Mouse (Mus musculus) limb, embryonic 10.5 days (tissue): ENCODE results near the gene Aicda. TPM values are rescaled to one million over a fixed set of nuclear protein-coding genes. Genes with fewer than 3 reads are reported as not detected.

ENCODE experiments used
- DNase-seq: peaks from one replicate; pipeline ENCODE4 v3.0.0-alpha.2; 2017; ENCODE audit warnings: low spot score
- H3K27ac ChIP-seq: fragments of 300-500 bp; sonication (generic); 2 replicates; pipeline ENCODE4 v1.5.1; 2016; ENCODE audit warnings: mild to moderate bottlenecking
- H3K27me3 ChIP-seq: fragments of 300-500 bp; sonication (generic); 2 replicates; pipeline ENCODE4 v1.6.1; 2016; ENCODE audit warnings: low read depth, mild to moderate bottlenecking; ENCODE audit not compliant: poor library complexity, severe bottlenecking
- H3K36me3 ChIP-seq: fragments of 300-500 bp; sonication (generic); 2 replicates; pipeline ENCODE4 v1.6.1; 2016; ENCODE audit warnings: mild to moderate bottlenecking, moderate library complexity
- H3K4me1 ChIP-seq: fragments of 300-500 bp; sonication (generic); 2 replicates; pipeline ENCODE4 v1.6.1; 2016
- H3K4me3 ChIP-seq: fragments of 300-500 bp; sonication (generic); 2 replicates; pipeline ENCODE4 v1.5.1; 2016; ENCODE audit warnings: mild to moderate bottlenecking, moderate library complexity
- H3K9me3 ChIP-seq: fragments of 300-500 bp; sonication (generic); replicated peaks from 2 replicates; pipeline ENCODE4 v1.6.1; 2016; ENCODE audit warnings: mild to moderate bottlenecking
- WGBS: fragments of 180-500 bp; shearing (Covaris S2); methylation state at CpG from one replicate; pipeline ENCODE4 v1.1.7; 2016; 5-methylcytosine and 5-hydroxymethylcytosine counted together
- polyA plus RNA-seq: library from polyadenylated mRNA; unstranded; fragments of >200 nt; fragmentation: Nextera tagmentation; extraction: Ambion mirVana; gene quantifications from 2 replicates; pipeline ENCODE4 v1.2.1, GENCODE M21; 2016

Gene Aicda
- polyA plus RNA-seq, 1 experiment from 2014 or later = not detected

DNA sequence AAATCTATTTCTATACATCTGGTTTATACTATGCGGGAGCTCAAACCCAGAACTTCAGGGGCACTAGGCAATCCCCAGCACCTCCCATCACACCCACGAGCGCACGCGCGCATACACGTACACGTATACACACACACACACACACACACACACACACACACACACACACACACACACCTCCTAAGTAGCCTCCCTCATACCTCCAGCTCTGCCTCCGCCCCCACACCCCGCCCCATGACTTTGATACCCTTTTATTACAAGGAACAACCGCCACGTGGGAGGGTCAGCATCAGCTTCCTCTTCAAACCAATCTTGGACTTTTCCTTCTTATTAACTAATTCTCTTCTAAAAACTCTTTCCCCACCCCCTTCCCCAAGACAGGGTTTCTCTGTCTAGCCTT is 54.1 kb downstream of the Aicda start:
- DNase-seq = no peak
- H3K27ac ChIP-seq = no peak overlapping the region
- 95% methylated on average over 12 of the region's 12 CpGs for WGBS
- H3K27me3 ChIP-seq = 0 out of 2 replicates have a peak, but pooled peaks cover 7% of the 10 kb centered on the region
- no peaks in the 10 kb centered on the region for H3K4me1 ChIP-seq
- no peaks in the 10 kb centered on the region for H3K36me3 ChIP-seq
- H3K9me3 ChIP-seq = no peaks in the 10 kb centered on the region
- H3K4me3 ChIP-seq = no peak overlapping the region

DNA sequence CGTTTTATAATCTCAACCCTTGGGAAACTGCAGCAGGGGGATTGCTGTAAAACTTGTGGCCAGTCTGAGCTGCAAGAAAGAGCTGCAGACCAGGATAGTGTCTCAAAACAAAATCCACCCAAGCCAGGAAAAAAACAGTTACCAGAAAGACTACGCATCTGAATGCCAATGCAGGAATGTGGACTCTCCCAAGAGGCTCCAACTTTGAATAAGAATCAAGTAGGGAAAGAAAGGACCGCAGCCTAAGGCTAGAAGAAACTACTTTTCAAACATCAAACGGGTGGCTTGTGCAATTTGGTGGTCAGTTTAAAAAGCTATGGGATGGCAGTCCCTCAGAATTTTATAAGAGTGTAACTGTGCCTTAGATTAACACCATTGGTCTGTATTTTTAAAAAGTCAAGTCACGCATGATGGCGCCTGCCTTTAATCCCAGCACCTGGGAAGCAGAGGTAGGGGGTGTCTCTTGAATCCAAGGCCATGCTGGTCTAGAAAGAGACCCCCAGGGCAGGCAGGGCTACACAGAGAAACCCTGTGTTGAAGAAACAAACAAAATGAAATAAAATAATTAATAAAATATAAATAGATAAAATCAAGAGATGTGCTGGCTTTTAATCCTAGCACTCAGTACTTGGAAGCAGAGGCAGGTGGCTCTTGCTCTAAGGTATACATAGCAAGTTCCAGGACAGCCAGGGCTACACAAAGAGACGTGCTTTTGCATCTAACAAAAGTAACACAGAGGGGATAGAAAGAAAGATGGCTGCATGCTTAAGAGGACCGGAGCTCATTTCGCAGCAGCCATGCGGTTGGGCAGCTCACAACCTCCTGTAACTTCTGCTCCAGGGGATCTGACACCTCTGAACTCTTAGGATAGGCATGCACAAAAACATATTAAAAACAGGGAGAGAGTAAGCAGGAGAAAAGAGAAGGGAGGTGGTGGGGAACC is 55.1 kb downstream of the Aicda start:
- 84% methylated on average over 10 of the region's 10 CpGs for WGBS
- H3K4me1 ChIP-seq = no peaks in the 10 kb centered on the region
- DNase-seq = no peak

GRCm38 (mm10) chr6:122609377-122609728 is 55.8 kb downstream of the Aicda start:
- Histone ChIP-seq H3K4me3 (no peak overlapping the region), H3K27me3 (0 out of 2 replicates have a peak, but pooled peaks cover 7% of the 10 kb centered on the region), H3K9me3 (no peaks in the 10 kb centered on the region), H3K4me1 (no peaks in the 10 kb centered on the region), H3K36me3 (no peaks in the 10 kb centered on the region), H3K27ac (no peak overlapping the region)
- no peak for DNase-seq
- WGBS = 74% methylated on average over 9 of the region's 9 CpGs

More for the DNA sequence above, 55.1 kb downstream of the Aicda start:
- H3K27me3 ChIP-seq = 0 out of 2 replicates have a peak, but pooled peaks cover 7% of the 10 kb centered on the region
- H3K27ac ChIP-seq = no peak overlapping the region
- H3K4me3 ChIP-seq = no peak overlapping the region
- no peaks in the 10 kb centered on the region for H3K36me3 ChIP-seq
- H3K9me3 ChIP-seq = no peaks in the 10 kb centered on the region

DNA sequence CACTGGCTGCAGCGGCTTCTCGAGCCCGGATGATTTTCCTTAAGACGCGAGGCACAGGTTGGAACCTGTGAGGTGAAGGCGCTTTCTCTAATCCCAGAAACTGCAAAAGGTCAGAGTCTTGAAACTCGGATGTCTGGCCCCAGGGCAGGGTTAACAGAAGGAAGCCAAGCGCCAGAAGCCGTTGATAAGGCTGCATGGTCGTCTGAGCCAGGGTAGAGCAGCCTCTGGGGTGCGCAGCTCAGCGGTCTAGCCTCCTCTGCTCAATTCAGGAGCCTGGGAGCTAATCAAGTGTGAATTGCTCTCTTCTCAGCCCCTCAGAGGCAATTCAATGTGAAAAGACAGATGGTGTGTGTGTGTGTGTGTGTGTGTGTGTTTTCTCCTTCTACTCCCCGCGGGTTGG is 56.2 kb downstream of the Aicda start, which contains the start of gene Gdf3:
Gene Gdf3 (minus strand): TSS at position 317 of the 400 bp plus-strand sequence.
- 58% methylated on average over 14 of the region's 14 CpGs for WGBS
- H3K36me3 ChIP-seq = no peaks in the 10 kb centered on the region
- no peak within 1 kb of the TSS for H3K4me3 ChIP-seq
- no peaks in the 10 kb centered on the region for H3K4me1 ChIP-seq
- DNase-seq = no peak
- H3K27me3 ChIP-seq = 0 out of 2 replicates have a peak, but pooled peaks cover 7% of the 10 kb centered on the region
- H3K9me3 ChIP-seq = no peaks in the 10 kb centered on the region
- H3K27ac ChIP-seq = no peak within 1 kb of the TSS

DNA sequence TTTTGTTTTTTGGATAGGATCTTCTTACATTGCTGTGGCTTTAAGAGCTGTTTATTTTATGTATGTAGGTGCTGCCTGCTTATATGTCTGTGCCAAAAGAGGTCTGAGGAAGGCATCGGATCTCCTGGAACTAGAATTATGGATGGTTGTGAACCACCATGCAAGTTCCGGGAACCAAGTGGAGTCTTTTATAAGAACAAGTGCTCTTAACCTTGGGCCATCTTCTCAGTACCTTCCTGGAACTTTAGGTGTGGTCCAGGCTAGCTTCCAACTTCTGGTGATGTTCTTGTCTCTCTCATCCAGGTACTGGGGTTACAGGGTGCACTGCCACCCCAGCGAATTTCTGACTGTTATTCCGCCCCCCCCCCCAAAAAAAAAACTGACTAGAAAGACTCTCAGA is 58.8 kb downstream of the Aicda start:
- Histone ChIP-seq H3K27ac (no peak overlapping the region), H3K9me3 (no peaks in the 10 kb centered on the region), H3K4me1 (no peaks in the 10 kb centered on the region), H3K36me3 (no peaks in the 10 kb centered on the region), H3K27me3 (0 out of 2 replicates have a peak, but pooled peaks cover 7% of the 10 kb centered on the region), H3K4me3 (no peak overlapping the region)
- DNase-seq = no peak
- WGBS = 83% methylated on average over 4 of the region's 4 CpGs

Other genes starting within 250 kb of the Aicda start
- 85.7 and 97.8 TPM in 2 replicates for gene M6pr, start 245.1 kb upstream of the Aicda start, polyA plus RNA-seq
- gene Phc1, start 213.2 kb upstream of the Aicda start, polyA plus RNA-seq = 33.6 and 37.4 TPM in 2 replicates
- 39.4 and 49.3 TPM in 2 replicates for gene Rimklb, start 55.0 kb upstream of the Aicda start, polyA plus RNA-seq
- gene Mfap5, start 48.0 kb upstream of the Aicda start, polyA plus RNA-seq = 0.30 and 0.51 TPM in 2 replicates
- gene Apobec1, start 48.6 kb downstream of the Aicda start, polyA plus RNA-seq = 0.63 and 1.5 TPM in 2 replicates
- not detected in 2 replicates for gene Gdf3, start 56.3 kb downstream of the Aicda start, polyA plus RNA-seq
- not detected in 2 replicates for gene Dppa3, start 72.6 kb downstream of the Aicda start, polyA plus RNA-seq
- gene Nanog, start 153.7 kb downstream of the Aicda start, polyA plus RNA-seq = 0.11 TPM in 1 of 2 replicates, not detected in the other
- gene Slc2a3, start 247.8 kb downstream of the Aicda start, polyA plus RNA-seq = 61.3 and 74.0 TPM in 2 replicates